Mouse (Mus musculus): Measurements from ENCODE around the gene Hormad2. TPM values are rescaled to one million over a fixed set of nuclear protein-coding genes. Genes with fewer than 3 reads are reported as not detected.

Hormad2 gene
- polyA plus RNA-seq, 1 experiment from 2014 or later, result 0.90 TPM

DNA sequence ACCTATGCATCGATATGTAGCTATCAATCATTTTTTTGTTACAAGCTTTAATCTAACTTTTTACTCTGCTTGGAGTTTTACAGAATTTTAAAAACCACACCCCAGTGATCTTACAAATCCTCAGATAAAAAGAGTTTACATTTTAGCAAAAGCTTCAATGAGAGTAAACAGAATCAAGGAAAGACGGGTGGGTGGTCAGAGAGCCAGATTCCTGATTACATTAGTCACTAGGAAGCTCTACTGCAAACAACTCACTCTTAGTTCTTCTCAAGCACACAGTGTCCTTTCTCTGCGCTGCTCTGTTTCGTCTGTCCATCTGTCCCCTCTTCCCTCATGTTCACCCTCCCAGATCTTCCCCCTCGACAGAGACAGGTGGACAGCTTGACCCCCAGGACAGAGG lies 123.6 kb downstream of the Hormad2 start:
- WGBS (ENCODE audit: insufficient replicate concordance), result 57% methylated on average over 5 of the region's 5 CpGs

GRCm38 (mm10) chr11:4312180-4312579 lies 128.7 kb downstream of the Hormad2 start:
- Histone ChIP-seq H3K4me1 (replicated peaks) (peaks cover 16% of the 10 kb centered on the region), H3K9me3 (replicated peaks) (no peaks in the 10 kb centered on the region), H3K36me3 (no peaks in the 10 kb centered on the region), H3K4me2 (no peak overlapping the region), H3K27me3 (0 out of 2 replicates have a peak, but pooled peaks cover 3% of the 10 kb centered on the region), H3K27ac (no peak overlapping the region), H3K9ac (no peak overlapping the region), H3K4me3 (replicated peaks) (no peak overlapping the region)
- 61% methylated on average over 4 of the region's 4 CpGs for WGBS (ENCODE audit: insufficient replicate concordance)
- no peak for DNase-seq
- ATAC-seq (ENCODE audit: low read depth), result no peak

More for the DNA sequence above, 123.6 kb downstream of the Hormad2 start:
- Histone ChIP-seq H3K4me3 (replicated peaks) (no peak overlapping the region), H3K4me2 (no peak overlapping the region), H3K9me3 (replicated peaks) (no peaks in the 10 kb centered on the region), H3K4me1 (replicated peaks) (no peaks in the 10 kb centered on the region), H3K9ac (no peak overlapping the region), H3K27me3 (no peaks in the 10 kb centered on the region), H3K36me3 (no peaks in the 10 kb centered on the region), H3K27ac (no peak overlapping the region)
- no peak for DNase-seq
- no peak for ATAC-seq (ENCODE audit: low read depth)

- no peak overlapping the region for H3K27ac ChIP-seq
- DNase-seq (no peak), ATAC-seq (ENCODE audit: low read depth) (no peak)
- 0 out of 2 replicates have a peak, but pooled peaks cover 3% of the 10 kb centered on the region for H3K27me3 ChIP-seq
- H3K9ac ChIP-seq, result no peak overlapping the region
- 86% methylated on average over 4 of the region's 4 CpGs for WGBS (ENCODE audit: insufficient replicate concordance)
- H3K4me1 ChIP-seq (replicated peaks), result peaks cover 16% of the 10 kb centered on the region
- no peak overlapping the region for H3K4me3 ChIP-seq (replicated peaks)
- H3K36me3 ChIP-seq, result no peaks in the 10 kb centered on the region
- no peaks in the 10 kb centered on the region for H3K9me3 ChIP-seq (replicated peaks)
- H3K4me2 ChIP-seq, result no peak overlapping the region
Measured at GRCm38 (mm10) chr11:4310324-4310723, 130.6 kb downstream of the Hormad2 start.

- H3K4me3 ChIP-seq (replicated peaks), result no peak overlapping the region
- no peak for ATAC-seq (ENCODE audit: low read depth)
- WGBS (ENCODE audit: insufficient replicate concordance), result 51% methylated on average over 4 of the region's 4 CpGs
- 0 out of 2 replicates have a peak, but pooled peaks cover 3% of the 10 kb centered on the region for H3K27me3 ChIP-seq
- no peak overlapping the region for H3K27ac ChIP-seq
- no peaks in the 10 kb centered on the region for H3K9me3 ChIP-seq (replicated peaks)
- no peak overlapping the region for H3K9ac ChIP-seq
- H3K4me2 ChIP-seq, result no peak overlapping the region
- DNase-seq, result no peak
- peaks cover 16% of the 10 kb centered on the region for H3K4me1 ChIP-seq (replicated peaks)
- H3K36me3 ChIP-seq, result no peaks in the 10 kb centered on the region
Measured at GRCm38 (mm10) chr11:4309613-4310012, 131.3 kb downstream of the Hormad2 start.

- Histone ChIP-seq H3K27me3 (0 out of 2 replicates have a peak, but pooled peaks cover 3% of the 10 kb centered on the region), H3K4me3 (replicated peaks) (no peak overlapping the region), H3K4me1 (replicated peaks) (peaks cover 16% of the 10 kb centered on the region), H3K36me3 (no peaks in the 10 kb centered on the region), H3K27ac (no peak overlapping the region), H3K9me3 (replicated peaks) (no peaks in the 10 kb centered on the region), H3K4me2 (no peak overlapping the region), H3K9ac (no peak overlapping the region)
- ATAC-seq (ENCODE audit: low read depth) (no peak), DNase-seq (no peak)
- WGBS (ENCODE audit: insufficient replicate concordance), result 47% methylated on average over 25 of the region's 25 CpGs
Measured at GRCm38 (mm10) chr11:4308514-4309450, 132.1 kb downstream of the Hormad2 start.

- H3K27me3 ChIP-seq, result 0 out of 2 replicates have a peak, but pooled peaks cover 3% of the 10 kb centered on the region
- no peaks in the 10 kb centered on the region for H3K9me3 ChIP-seq (replicated peaks)
- no peak overlapping the region for H3K4me3 ChIP-seq (replicated peaks)
- no peak for ATAC-seq (ENCODE audit: low read depth)
- DNase-seq, result no peak
- 46% methylated on average over 6 of the region's 6 CpGs for WGBS (ENCODE audit: insufficient replicate concordance)
- H3K36me3 ChIP-seq, result no peaks in the 10 kb centered on the region
- no peak overlapping the region for H3K27ac ChIP-seq
- H3K9ac ChIP-seq, result no peak overlapping the region
- H3K4me2 ChIP-seq, result no peak overlapping the region
- H3K4me1 ChIP-seq (replicated peaks), result peaks cover 16% of the 10 kb centered on the region
Measured at GRCm38 (mm10) chr11:4308060-4308513, 132.8 kb downstream of the Hormad2 start.

DNA sequence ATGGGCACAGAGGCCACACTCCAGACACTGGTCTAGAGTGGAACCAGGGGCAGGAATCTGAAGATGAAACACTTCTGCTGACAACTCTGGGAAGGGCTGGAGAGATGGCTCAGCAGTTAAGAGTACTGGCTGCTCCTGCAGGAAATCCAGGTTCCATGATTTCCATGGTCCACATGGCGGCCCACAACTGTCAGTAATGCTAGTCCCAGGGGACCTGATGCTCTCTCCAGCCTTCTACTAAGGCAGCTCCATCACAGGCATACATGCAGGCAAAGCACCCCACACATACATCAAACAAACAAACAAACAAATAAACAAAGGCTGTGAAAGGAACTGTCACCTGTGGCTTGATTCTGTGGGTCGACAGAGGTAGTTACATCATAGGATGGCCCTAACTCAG lies 134.8 kb downstream of the Hormad2 start:
- no peak for ATAC-seq (ENCODE audit: low read depth)
- H3K4me1 ChIP-seq (replicated peaks), result peaks cover 20% of the 10 kb centered on the region
- 61% methylated on average over 2 of the region's 2 CpGs for WGBS (ENCODE audit: insufficient replicate concordance)
- 0 out of 2 replicates have a peak, but pooled peaks cover 9% of the 10 kb centered on the region for H3K27me3 ChIP-seq
- H3K9ac ChIP-seq, result no peak overlapping the region
- no peak for DNase-seq
- H3K36me3 ChIP-seq, result no peaks in the 10 kb centered on the region
- H3K27ac ChIP-seq, result no peak overlapping the region
- H3K9me3 ChIP-seq (replicated peaks), result no peaks in the 10 kb centered on the region
- no peak overlapping the region for H3K4me2 ChIP-seq
- H3K4me3 ChIP-seq (replicated peaks), result no peak overlapping the region

- Histone ChIP-seq H3K4me1 (replicated peaks) (peaks cover 20% of the 10 kb centered on the region), H3K4me3 (replicated peaks) (no peak overlapping the region), H3K27ac (no peak overlapping the region), H3K4me2 (no peak overlapping the region), H3K27me3 (0 out of 2 replicates have a peak, but pooled peaks cover 11% of the 10 kb centered on the region), H3K9ac (no peak overlapping the region), H3K9me3 (replicated peaks) (no peaks in the 10 kb centered on the region), H3K36me3 (no peaks in the 10 kb centered on the region)
- no peak for DNase-seq
- no peak for ATAC-seq (ENCODE audit: low read depth)
- WGBS (ENCODE audit: insufficient replicate concordance), result 86% methylated on average over 4 of the region's 4 CpGs
Measured at GRCm38 (mm10) chr11:4305090-4305489, 135.8 kb downstream of the Hormad2 start.

GRCm38 (mm10) chr11:4304203-4304602 lies 136.7 kb downstream of the Hormad2 start:
- Histone ChIP-seq H3K4me1 (replicated peaks) (peaks cover 18% of the 10 kb centered on the region), H3K27me3 (peaks cover 17% of the 10 kb centered on the region; the same call in 1 of the 2 replicates), H3K4me3 (replicated peaks) (no peak overlapping the region), H3K4me2 (no peak overlapping the region), H3K27ac (no peak overlapping the region), H3K9me3 (replicated peaks) (no peaks in the 10 kb centered on the region), H3K9ac (no peak overlapping the region), H3K36me3 (no peaks in the 10 kb centered on the region)
- WGBS (ENCODE audit: insufficient replicate concordance), result 61% methylated on average over 4 of the region's 4 CpGs
- ATAC-seq (ENCODE audit: low read depth) (no peak), DNase-seq (no peak)

DNA sequence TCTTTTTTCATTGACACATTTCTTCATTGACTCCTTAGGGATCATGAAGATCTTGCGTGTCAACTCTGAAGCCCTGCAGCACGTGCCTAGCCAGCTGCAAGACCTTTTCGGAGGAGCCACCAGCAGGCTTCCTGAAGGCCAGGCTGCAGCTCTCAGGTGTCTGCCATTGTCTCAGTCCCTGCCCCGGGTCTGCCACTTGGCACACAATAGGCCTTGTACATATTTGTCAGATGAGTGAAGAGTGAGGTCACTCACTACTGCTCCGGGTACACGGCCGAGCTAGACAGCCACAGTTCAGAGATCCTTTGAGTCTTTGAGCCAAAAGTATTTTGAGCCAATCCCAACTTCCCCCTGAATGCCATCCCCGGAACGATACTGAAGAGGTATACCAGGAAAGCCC lies 137.9 kb downstream of the Hormad2 start:
- no peaks in the 10 kb centered on the region for H3K9me3 ChIP-seq (replicated peaks)
- ATAC-seq (ENCODE audit: low read depth) (no peak), DNase-seq (no peak)
- H3K4me3 ChIP-seq (replicated peaks), result no peak overlapping the region
- WGBS (ENCODE audit: insufficient replicate concordance), result 68% methylated on average over 9 of the region's 9 CpGs
- no peak overlapping the region for H3K27ac ChIP-seq
- no peaks in the 10 kb centered on the region for H3K36me3 ChIP-seq
- no peak overlapping the region for H3K9ac ChIP-seq
- H3K4me1 ChIP-seq (replicated peaks), result peaks cover 20% of the 10 kb centered on the region
- peaks cover 14% of the 10 kb centered on the region; the same call in 1 of the 2 replicates for H3K27me3 ChIP-seq
- no peak overlapping the region for H3K4me2 ChIP-seq

DNA sequence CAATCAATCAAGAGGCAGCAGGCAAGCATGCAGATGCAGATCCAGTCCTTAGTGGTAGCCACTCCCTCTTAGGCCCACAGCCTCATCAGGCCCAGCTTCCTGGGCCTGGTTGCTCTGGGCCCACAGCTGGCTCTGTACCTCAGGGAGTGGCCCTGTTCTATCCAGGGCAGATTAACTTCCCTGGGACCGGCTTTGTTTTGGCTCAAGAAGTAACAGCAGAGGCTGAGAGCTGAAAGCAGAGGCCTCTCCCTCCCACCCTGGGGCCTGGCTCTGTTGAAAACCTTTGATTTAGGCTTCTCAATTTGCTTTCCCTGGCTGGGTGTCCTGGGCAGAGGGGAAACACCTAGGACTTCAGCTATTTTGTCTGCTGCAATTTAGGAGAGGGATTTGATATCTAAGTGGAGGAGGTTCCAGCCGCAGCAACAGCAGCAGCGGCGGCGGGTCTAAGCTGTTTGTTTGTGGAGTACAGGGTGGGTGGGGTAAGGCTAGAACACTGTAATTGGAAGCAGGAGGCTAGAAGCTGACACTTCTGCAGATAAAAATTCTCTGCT lies 138.5 kb downstream of the Hormad2 start:
- no peak overlapping the region for H3K4me2 ChIP-seq
- DNase-seq (no peak), ATAC-seq (ENCODE audit: low read depth) (no peak)
- no peak overlapping the region for H3K9ac ChIP-seq
- peaks cover 22% of the 10 kb centered on the region for H3K4me1 ChIP-seq (replicated peaks)
- H3K9me3 ChIP-seq (replicated peaks), result no peaks in the 10 kb centered on the region
- H3K27ac ChIP-seq, result no peak overlapping the region
- H3K27me3 ChIP-seq, result peaks cover 14% of the 10 kb centered on the region; the same call in 1 of the 2 replicates
- WGBS (ENCODE audit: insufficient replicate concordance), result 54% methylated on average over 5 of the region's 5 CpGs
- H3K36me3 ChIP-seq, result no peaks in the 10 kb centered on the region
- H3K4me3 ChIP-seq (replicated peaks), result no peak overlapping the region
